Mouse (Mus musculus): ENCODE measurements around the gene Zfp809.

The Zfp809 gene

DNA sequence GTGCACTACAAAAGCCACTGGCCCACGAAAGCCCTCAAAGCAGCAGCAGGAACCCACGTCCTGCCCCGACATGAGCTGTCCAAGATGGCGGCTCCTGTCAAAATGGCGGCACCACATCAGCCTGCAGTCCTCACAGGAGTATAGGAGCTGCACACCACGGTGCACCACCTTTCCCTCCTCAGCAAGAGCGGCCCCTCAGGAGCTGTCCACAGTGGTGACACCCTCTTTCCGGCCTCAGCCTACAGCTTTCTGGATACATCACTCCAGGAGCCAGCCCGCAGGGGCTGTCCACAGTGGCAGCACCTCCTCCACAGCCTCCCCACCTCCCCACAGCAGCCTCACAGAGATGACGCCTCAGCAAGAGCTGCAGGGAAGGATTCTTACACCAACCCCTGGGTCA is 37.1 kb downstream of the Zfp809 start:
- no peak for DNase-seq (ENCODE audit: low spot score)

DNA sequence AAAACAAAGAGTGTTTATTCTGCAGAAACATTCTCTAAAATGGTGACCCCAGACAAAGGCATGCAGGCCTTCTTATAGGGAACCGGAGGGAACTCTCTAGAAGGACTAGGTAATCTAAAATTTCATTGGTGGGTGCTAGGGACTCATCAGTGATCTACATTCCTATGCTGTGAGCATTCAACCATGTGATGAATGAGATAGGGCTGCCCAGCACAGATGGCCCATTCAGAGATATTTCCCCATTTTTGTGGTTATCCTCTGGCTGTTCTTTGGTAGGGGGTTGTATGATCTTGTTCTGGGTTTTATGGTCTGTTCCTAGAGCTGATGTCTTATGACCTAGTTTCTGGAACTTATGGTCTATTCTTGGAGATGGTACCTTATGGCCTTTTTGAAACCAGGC is 43.4 kb downstream of the Zfp809 start:
- DNase-seq (ENCODE audit: low spot score): no peak

DNA sequence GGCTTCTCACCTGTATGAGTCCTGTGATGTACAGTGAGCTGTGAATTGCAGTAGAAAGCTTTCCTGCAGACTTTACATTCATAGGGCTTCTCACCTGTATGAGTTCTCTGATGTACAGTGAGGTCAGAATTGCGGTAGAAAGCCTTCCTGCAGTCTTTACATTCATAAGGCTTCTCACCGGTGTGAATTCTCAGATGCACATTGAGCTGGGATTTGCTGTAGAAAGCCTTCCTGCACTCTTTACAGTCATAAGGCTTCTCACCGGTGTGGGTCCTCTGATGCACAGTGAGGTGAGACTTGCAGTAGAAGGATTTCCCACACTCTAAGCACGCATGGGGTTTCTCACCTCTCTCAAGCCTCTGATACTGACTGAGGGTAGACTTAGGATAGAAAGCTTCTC is 53.2 kb downstream of the Zfp809 start:
- DNase-seq (ENCODE audit: low spot score): no peak
